Mouse (Mus musculus) erythroblast, embryonic 14.5 days (primary cell): ENCODE measurements around the gene Dusp14. TPM values are rescaled to one million over a fixed set of nuclear protein-coding genes. Genes with fewer than 3 reads are reported as not detected.

ENCODE experiments used
- H3K27me3 ChIP-seq: 2 replicates; pipeline ENCODE4 v1.6.1; 2012; ENCODE audit warnings: inconsistent platforms; ENCODE audit not compliant: control insufficient read depth
- H3K36me3 ChIP-seq: 2 replicates; pipeline ENCODE4 v1.6.1; 2012; ENCODE audit warnings: mild to moderate bottlenecking, inconsistent platforms; ENCODE audit not compliant: control insufficient read depth
- H3K4me1 ChIP-seq: 2 replicates; pipeline ENCODE4 v1.6.1; 2012; ENCODE audit warnings: inconsistent platforms; ENCODE audit not compliant: control insufficient read depth
- H3K4me3 ChIP-seq: replicated peaks from 2 replicates; pipeline ENCODE3; 2012; ENCODE audit warnings: moderate library complexity, mild to moderate bottlenecking, inconsistent platforms
- H3K9me3 ChIP-seq: 2 replicates; pipeline ENCODE4 v1.6.1; 2012; ENCODE audit warnings: low read length, inconsistent platforms, mixed read lengths; ENCODE audit not compliant: control insufficient read depth
- GATA1 ChIP-seq: IDR thresholded peaks from 2 replicates; pipeline ENCODE4 v1.6.1; 2012; ENCODE audit warnings: low read length, inconsistent platforms, mixed read lengths
- TAL1 ChIP-seq: IDR thresholded peaks from 3 replicates; pipeline ENCODE4 v1.6.1; 2012; ENCODE audit warnings: low read length, inconsistent platforms, mixed read lengths
- polyA plus RNA-seq: library from polyadenylated mRNA; stranded (reverse); fragments of >175 nt; gene quantifications from 2 replicates; pipeline ENCODE4 v1.2.3, GENCODE M21; 2012

Gene Dusp14
- polyA plus RNA-seq, 1 experiment: not detected

GRCm38 (mm10) chr11:84059784-84060183, 9.3 kb downstream of the Dusp14 start:
- H3K27me3 ChIP-seq: peaks cover 12% of the 10 kb centered on the region
- H3K4me3 ChIP-seq: no peak overlapping the region
- H3K9me3 ChIP-seq: peaks cover 5% of the 10 kb centered on the region
- no peaks in the 10 kb centered on the region for H3K36me3 ChIP-seq
- no peaks in the 10 kb centered on the region for H3K4me1 ChIP-seq
- TF ChIP-seq TAL1 (no peak), GATA1 (no peak)

- Histone ChIP-seq H3K9me3 (peaks cover 5% of the 10 kb centered on the region), H3K4me1 (no peaks in the 10 kb centered on the region; the same call in 1 of the 2 replicates), H3K27me3 (no peaks in the 10 kb centered on the region), H3K4me3 (no peak overlapping the region), H3K36me3 (no peaks in the 10 kb centered on the region)
- no peak for TF ChIP-seq TAL1
- TF ChIP-seq GATA1: no peak
These were observed 11.6 kb downstream of the Dusp14 start for GRCm38 (mm10) chr11:84057418-84057817.

- peaks cover 5% of the 10 kb centered on the region for H3K9me3 ChIP-seq
- no peak for TF ChIP-seq GATA1
These were observed 15.4 kb downstream of the Dusp14 start for GRCm38 (mm10) chr11:84053524-84054163.

GRCm38 (mm10) chr11:84053055-84053454, 16.0 kb downstream of the Dusp14 start:
- Histone ChIP-seq H3K9me3 (peaks cover 5% of the 10 kb centered on the region), H3K4me3 (no peak overlapping the region), H3K4me1 (no peaks in the 10 kb centered on the region; the same call in 1 of the 2 replicates), H3K36me3 (no peaks in the 10 kb centered on the region), H3K27me3 (no peaks in the 10 kb centered on the region)
- TF ChIP-seq TAL1 (no peak), GATA1 (no peak)

More at GRCm38 (mm10) chr11:84053524-84054163, 15.4 kb downstream of the Dusp14 start:
- Histone ChIP-seq H3K27me3 (no peaks in the 10 kb centered on the region), H3K4me3 (no peak overlapping the region), H3K36me3 (no peaks in the 10 kb centered on the region), H3K4me1 (no peaks in the 10 kb centered on the region; the same call in 1 of the 2 replicates)

- H3K9me3 ChIP-seq: no peaks in the 10 kb centered on the region
- no peak for TF ChIP-seq GATA1
- TF ChIP-seq TAL1: no peak
These were observed 20.6 kb downstream of the Dusp14 start for GRCm38 (mm10) chr11:84048411-84048810.

GRCm38 (mm10) chr11:84047270-84047669, 21.8 kb downstream of the Dusp14 start:
- H3K9me3 ChIP-seq: no peaks in the 10 kb centered on the region
- H3K4me3 ChIP-seq: no peak overlapping the region
- peaks cover 3% of the 10 kb centered on the region; the same call in 1 of the 2 replicates for H3K4me1 ChIP-seq
- no peaks in the 10 kb centered on the region for H3K27me3 ChIP-seq
- peaks cover 13% of the 10 kb centered on the region for H3K36me3 ChIP-seq
- TF ChIP-seq GATA1 (no peak), TAL1 (no peak)

More at GRCm38 (mm10) chr11:84048411-84048810, 20.6 kb downstream of the Dusp14 start:
- peaks cover 3% of the 10 kb centered on the region; the same call in 1 of the 2 replicates for H3K4me1 ChIP-seq
- peaks cover 2% of the 10 kb centered on the region for H3K36me3 ChIP-seq
- no peak overlapping the region for H3K4me3 ChIP-seq
- no peaks in the 10 kb centered on the region for H3K27me3 ChIP-seq

- Histone ChIP-seq H3K9me3 (no peaks in the 10 kb centered on the region), H3K4me3 (no peak overlapping the region), H3K27me3 (no peaks in the 10 kb centered on the region), H3K36me3 (peaks cover 34% of the 10 kb centered on the region), H3K4me1 (peaks cover 3% of the 10 kb centered on the region; the same call in 1 of the 2 replicates)
- TF ChIP-seq TAL1 (no peak), GATA1 (no peak)
These were observed 24.1 kb downstream of the Dusp14 start for GRCm38 (mm10) chr11:84044988-84045387.

- no peak overlapping the region for H3K4me3 ChIP-seq
- no peaks in the 10 kb centered on the region for H3K27me3 ChIP-seq
- H3K4me1 ChIP-seq: peaks cover 3% of the 10 kb centered on the region; the same call in 1 of the 2 replicates
- H3K36me3 ChIP-seq: peaks cover 53% of the 10 kb centered on the region
- no peaks in the 10 kb centered on the region for H3K9me3 ChIP-seq
- TF ChIP-seq GATA1 (no peak), TAL1 (no peak)
These were observed 26.0 kb downstream of the Dusp14 start for GRCm38 (mm10) chr11:84042808-84043762.

GRCm38 (mm10) chr11:84040621-84041020, 28.4 kb downstream of the Dusp14 start:
- no peaks in the 10 kb centered on the region for H3K9me3 ChIP-seq
- TF ChIP-seq GATA1 (no peak), TAL1 (no peak)
- no peaks in the 10 kb centered on the region for H3K4me1 ChIP-seq
- peaks cover 68% of the 10 kb centered on the region for H3K36me3 ChIP-seq
- H3K27me3 ChIP-seq: no peaks in the 10 kb centered on the region
- no peak overlapping the region for H3K4me3 ChIP-seq
